ENCODE assay signal across 10 mouse cellular contexts in the genomic region with DNA sequence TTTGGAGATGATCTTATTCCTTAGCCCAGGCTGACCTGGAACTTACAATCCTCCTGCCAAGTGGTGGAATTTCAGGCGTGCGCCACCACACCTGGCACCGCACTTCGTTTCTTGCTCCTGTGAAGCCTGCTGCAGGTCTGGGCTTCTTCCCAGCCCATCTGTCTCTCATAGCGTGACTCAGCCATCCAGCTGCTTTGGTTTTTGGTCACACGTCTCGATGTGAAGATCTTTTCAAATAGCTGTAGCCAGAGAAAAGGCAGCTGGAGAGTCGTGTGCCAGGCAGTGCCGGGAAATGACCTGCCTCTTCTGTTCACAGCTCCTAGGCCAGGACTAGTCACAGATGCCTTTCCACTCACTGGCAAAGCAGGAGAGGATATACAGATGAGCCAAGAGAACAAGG. TPM values are rescaled to one million over a fixed set of nuclear protein-coding genes. Genes with fewer than 3 reads are reported as not detected.
DNase-seq lines count a peak whose midpoint lies in the region; ATAC-seq and TF ChIP-seq lines count a peak whose summit lies in the region.
"Had no signal": no experiment of that assay in that cellular context is flagged by ENCODE, and none has a peak within 500 bp of the region (broad histone marks: within the 10 kb centered on the region; RNA-seq: fewer than 3 reads in every experiment).

No protein-coding gene starts in this region.

- no peak overlapping the region for H3K27ac ChIP-seq in CH12.LX (ENCODE audit: insufficient read depth, low read depth)
- no peak overlapping the region for H3K27ac ChIP-seq in lung, embryonic 16.5 days (ENCODE audit: low read length)
- no peak overlapping the region for H3K27ac ChIP-seq in midbrain, embryonic 13.5 days
- no peak overlapping the region for H3K27ac ChIP-seq in midbrain, embryonic 11.5 days (ENCODE audit: low read depth, low read length)
- H3K27ac ChIP-seq: liver, embryonic 15.5 days; neural tube, embryonic 12.5 days had no signal

- no peaks in the 10 kb centered on the region for H3K9me3 ChIP-seq in CH12.LX (replicated peaks; ENCODE audit: low read length)
- H3K9me3 ChIP-seq in lung, embryonic 16.5 days (ENCODE audit: control insufficient read depth, low read length), result no peaks in the 10 kb centered on the region
- no peaks in the 10 kb centered on the region for H3K9me3 ChIP-seq in midbrain, embryonic 13.5 days
- no peaks in the 10 kb centered on the region for H3K9me3 ChIP-seq in midbrain, embryonic 11.5 days (ENCODE audit: control insufficient read depth, low read length)
- H3K9me3 ChIP-seq: liver, embryonic 15.5 days; neural tube, embryonic 12.5 days had no signal

- 46% methylated on average over 9 of the region's 9 CpGs for WGBS in lung, embryonic 16.5 days
- 73% methylated on average over 9 of the region's 9 CpGs for WGBS in midbrain, embryonic 13.5 days
- 72% methylated on average over 9 of the region's 9 CpGs for WGBS in midbrain, embryonic 11.5 days

- in situ Hi-C loops in CH12.LX (cut with MboI; ENCODE audit: low pct_ligation_motif_present, low pct_unique_long_range_greater_than_20kb, low sequenced_read_pairs), result no loop called here

- ATAC-seq in lung, embryonic 16.5 days (ENCODE audit: low read depth), result peak; percentile 73
- ATAC-seq in midbrain, embryonic 13.5 days, result no peak
- ATAC-seq in midbrain, embryonic 11.5 days (ENCODE audit: low FRiP score), result no peak

- peak; percentile 44 to 46 for DNase-seq in cerebellum, postnatal 10 days
- no peak for DNase-seq in cerebellum, adult 11-12 months
- no peak for DNase-seq in CH12.LX (ENCODE audit: extremely low read depth)
- DNase-seq in gastrocnemius, postnatal 25 days, result peak; percentile 57
- no peak for DNase-seq in spleen, postnatal 14 days (ENCODE audit: low spot score in 2 of 2)
- DNase-seq in midbrain, embryonic 11.5 days (ENCODE audit: low spot score, missing footprints), result no peak

- H3K4me3 ChIP-seq in CH12.LX (replicated peaks in 1 of 3; ENCODE audit: low read depth in 2 of 3, low read length in 2 of 3, poor library complexity in 1 of 3), result no peak overlapping the region
- H3K4me3 ChIP-seq in lung, embryonic 16.5 days (ENCODE audit: low read length), result no peak overlapping the region
- no peak overlapping the region for H3K4me3 ChIP-seq in midbrain, embryonic 13.5 days (replicated peaks)
- no peak overlapping the region for H3K4me3 ChIP-seq in midbrain, embryonic 11.5 days (ENCODE audit: low read depth, low read length)
- H3K4me3 ChIP-seq: liver, embryonic 15.5 days; neural tube, embryonic 12.5 days had no signal

- H3K27me3 ChIP-seq in CH12.LX (replicated peaks), result no peaks in the 10 kb centered on the region
- H3K27me3 ChIP-seq in lung, embryonic 16.5 days (ENCODE audit: control insufficient read depth, insufficient read depth, low read depth, low read length), result no peaks in the 10 kb centered on the region
- H3K27me3 ChIP-seq in midbrain, embryonic 13.5 days, result no peaks in the 10 kb centered on the region
- no peaks in the 10 kb centered on the region for H3K27me3 ChIP-seq in midbrain, embryonic 11.5 days (ENCODE audit: control insufficient read depth, insufficient read depth, low read length)
- H3K27me3 ChIP-seq: neural tube, embryonic 12.5 days had no signal

- dilution Hi-C loops in CH12.LX (cut with MboI; ENCODE audit: extremely low pct_ligation_motif_present, extremely low pct_unique_long_range_greater_than_20kb, low sequenced_read_pairs), result no loop called here

- H3K9ac ChIP-seq in CH12.LX (ENCODE audit: insufficient read depth, low read depth), result no peak overlapping the region
- no peak overlapping the region for H3K9ac ChIP-seq in lung, embryonic 16.5 days (ENCODE audit: low read length)
- H3K9ac ChIP-seq in midbrain, embryonic 13.5 days (replicated peaks), result no peak overlapping the region; the same call in 1 of the 2 replicates
- no peak overlapping the region for H3K9ac ChIP-seq in midbrain, embryonic 11.5 days (ENCODE audit: low read length)
- H3K9ac ChIP-seq: liver, embryonic 15.5 days; neural tube, embryonic 12.5 days had no signal

- no peak for TF ChIP-seq CTCF in CH12.LX (conservative IDR thresholded peaks at IDR 0.05 in 1 of 2, IDR thresholded peaks at IDR 0.05 in 1 of 2; ENCODE audit: low read depth in 2 of 2, low read length in 2 of 2)

- no peak for TF ChIP-seq POLR2A in CH12.LX (IDR thresholded peaks at IDR 0.05; ENCODE audit: low read depth, low read length)

- H3K79me2 ChIP-seq in CH12.LX (replicated peaks; ENCODE audit: control insufficient read depth, extremely low read depth, insufficient read depth, poor library complexity, severe bottlenecking), result no peaks in the 10 kb centered on the region

- no peaks in the 10 kb centered on the region for H3K36me3 ChIP-seq in CH12.LX (replicated peaks in 1 of 2; ENCODE audit: control insufficient read depth in 1 of 2, insufficient read depth in 1 of 2, low read length in 1 of 2)
- H3K36me3 ChIP-seq in lung, embryonic 16.5 days (ENCODE audit: control insufficient read depth, insufficient read depth, low read length), result no peaks in the 10 kb centered on the region
- H3K36me3 ChIP-seq in midbrain, embryonic 13.5 days, result no peaks in the 10 kb centered on the region
- H3K36me3 ChIP-seq in midbrain, embryonic 11.5 days (ENCODE audit: control insufficient read depth, insufficient read depth, low read length), result no peaks in the 10 kb centered on the region
- H3K36me3 ChIP-seq: liver, embryonic 15.5 days; neural tube, embryonic 12.5 days had no signal

- TF ChIP-seq RAD21 in CH12.LX (IDR thresholded peaks at IDR 0.05; ENCODE audit: low read depth, low read length), result no peak

- TF ChIP-seq EP300 in CH12.LX (IDR thresholded peaks at IDR 0.05; ENCODE audit: low read length), result no peak

- H3K4me2 ChIP-seq in CH12.LX (ENCODE audit: insufficient read depth, low read depth, poor library complexity, severe bottlenecking), result no peak overlapping the region
- no peak overlapping the region for H3K4me2 ChIP-seq in lung, embryonic 16.5 days (ENCODE audit: low read depth, low read length)
- no peak overlapping the region for H3K4me2 ChIP-seq in midbrain, embryonic 13.5 days (replicated peaks)
- H3K4me2 ChIP-seq in midbrain, embryonic 11.5 days, result no peak overlapping the region
- H3K4me2 ChIP-seq: liver, embryonic 15.5 days; neural tube, embryonic 12.5 days had no signal

- H3K4me1 ChIP-seq in CH12.LX (ENCODE audit: control insufficient read depth in 1 of 2, insufficient read depth in 2 of 2), result peaks cover 4 to 19% of the 10 kb centered on the region in 2 experiments; a peak in 3 of 4 replicates
- H3K4me1 ChIP-seq in lung, embryonic 16.5 days (replicated peaks; ENCODE audit: control insufficient read depth, insufficient read depth, low read length), result no peaks in the 10 kb centered on the region; the same call in 1 of the 2 replicates
- H3K4me1 ChIP-seq in midbrain, embryonic 13.5 days (replicated peaks), result no peaks in the 10 kb centered on the region
- no peaks in the 10 kb centered on the region for H3K4me1 ChIP-seq in midbrain, embryonic 11.5 days (ENCODE audit: control insufficient read depth, insufficient read depth, low read length)
- H3K4me1 ChIP-seq: liver, embryonic 15.5 days; neural tube, embryonic 12.5 days had no signal

TF ChIP-seq in CH12.LX, 34 proteins besides CTCF, POLR2A, EP300 and RAD21:
- TF ChIP-seq JUN (IDR thresholded peaks at IDR 0.05; ENCODE audit: insufficient read depth, low read depth, low read length), result no peak
- no peak for TF ChIP-seq E2F4 (IDR thresholded peaks at IDR 0.05; ENCODE audit: insufficient replicate concordance, low read depth, low read length)
- no peak for TF ChIP-seq TCF12 (IDR thresholded peaks at IDR 0.05; ENCODE audit: low read depth, low read length)
- TF ChIP-seq MAFK (IDR thresholded peaks at IDR 0.05; ENCODE audit: insufficient replicate concordance, low read length), result no peak
- TF ChIP-seq MYC (IDR thresholded peaks at IDR 0.05; ENCODE audit: low read depth, low read length), result no peak
- peak; percentile 37; the same call in 1 of the 2 replicates for TF ChIP-seq BHLHE40 (IDR thresholded peaks at IDR 0.05; ENCODE audit: low read depth, low read length)
- no peak for TF ChIP-seq SMC3 (IDR thresholded peaks at IDR 0.05; ENCODE audit: low read depth, low read length)
- TF ChIP-seq ETS1 (conservative IDR thresholded peaks at IDR 0.05; ENCODE audit: low read depth, low read length), result no peak

RNA-seq across cellular contexts. Expression of gene Rufy1, which starts 10.7 kb away (rescaled TPM):
- total RNA-seq in CH12.LX (2012; rRNA removed), result 11.0 and 15.8 TPM in 2 replicates
- total RNA-seq in CH12.LX (2014; rRNA removed), result 17.8 and 18.0 TPM in 2 replicates
- polyA plus RNA-seq in CH12.LX (2012; ENCODE audit: insufficient read length, low read depth), result 21.3 and 24.5 TPM in 2 replicates
- 10 to 100 TPM; 17.9 to 21.6 TPM for total RNA-seq in gastrocnemius, postnatal 25 days (2021)
- polyA plus RNA-seq in lung, embryonic 16.5 days (2015; fragmentation: Nextera tagmentation; extraction: Ambion mirVana), result 23.6 and 26.6 TPM in 2 replicates
- polyA plus RNA-seq in midbrain, embryonic 13.5 days (2015; fragmentation: Nextera tagmentation; extraction: Ambion mirVana), result 25.0 and 27.4 TPM in 2 replicates
- 24.7 and 27.3 TPM in 2 replicates for polyA plus RNA-seq in midbrain, embryonic 11.5 days (2014; fragmentation: Nextera tagmentation; extraction: Ambion mirVana)

Comparison
In these comparisons a context has a peak if more than half of its experiments do, and no peak if none do; other contexts are left out.
1. DNase-seq: peak in cerebellum, postnatal 10 days (2 of 2) and gastrocnemius, postnatal 25 days (single experiment); none in cerebellum, adult 11-12 months (single experiment), CH12.LX (single experiment), spleen, postnatal 14 days (0 of 2) and midbrain, embryonic 11.5 days (single experiment).